Mouse (Mus musculus) regulatory T cell (primary cell): ENCODE results near the gene Rufy1.
"Not testable (repeated sequence)": the region's sequence is repeated elsewhere in the genome, so short reads cannot be mapped to it uniquely, and the experiment has no call there.

Source experiments
- in situ Hi-C: fragments of 300-600 bp; cut with MboI, MseI; formaldehyde crosslinking; loops from one replicate; pipeline ENCODE4 v1.15.1; 2025; ENCODE audit warnings: high pct_unique_total_duplicates

The Rufy1 gene

GRCm38 (mm10) chr11:50430277-50431133, at the start of gene Rufy1:
Rufy1 (minus strand) TSS chr11:50431125.
- in situ Hi-C loops: no loop called here

- in situ Hi-C loops: no loop called here
Measured at GRCm38 (mm10) chr11:50478072-50478471, 47.1 kb upstream of the Rufy1 start.

DNA sequence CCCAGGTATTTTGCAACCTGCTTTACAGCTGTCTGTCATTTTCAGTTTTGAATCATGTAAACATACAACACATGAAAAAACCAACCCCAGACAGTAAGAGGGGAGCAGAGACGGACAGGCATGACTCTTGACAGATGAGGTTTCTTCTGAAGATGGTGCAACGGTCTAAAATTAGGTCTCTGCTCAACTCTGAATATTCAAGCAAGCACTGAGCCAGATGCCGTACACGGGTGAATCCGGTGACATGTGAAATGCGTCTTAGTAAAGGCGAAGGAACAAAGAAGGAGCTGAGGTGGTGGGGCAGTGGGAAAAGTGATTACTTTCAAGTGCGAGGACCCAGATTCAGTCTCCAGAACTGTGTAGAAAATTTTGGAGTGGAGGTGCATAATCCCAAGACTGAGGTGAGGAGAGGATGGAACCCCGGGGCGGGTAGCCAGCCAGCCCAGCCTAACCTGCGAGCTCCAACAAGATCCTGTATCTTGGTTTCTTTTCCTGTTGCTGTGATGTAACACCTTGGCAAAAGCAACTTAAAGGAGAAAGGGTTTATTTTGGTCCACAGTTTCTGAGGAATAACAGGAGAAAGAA, 46.7 kb upstream of the Rufy1 start:
- in situ Hi-C loops: no loop called here

- in situ Hi-C loops: no loop called here
Measured at GRCm38 (mm10) chr11:50476971-50477370, 46.0 kb upstream of the Rufy1 start.

- in situ Hi-C loops: no loop called here
Measured at GRCm38 (mm10) chr11:50473933-50474332, 43.0 kb upstream of the Rufy1 start.

DNA sequence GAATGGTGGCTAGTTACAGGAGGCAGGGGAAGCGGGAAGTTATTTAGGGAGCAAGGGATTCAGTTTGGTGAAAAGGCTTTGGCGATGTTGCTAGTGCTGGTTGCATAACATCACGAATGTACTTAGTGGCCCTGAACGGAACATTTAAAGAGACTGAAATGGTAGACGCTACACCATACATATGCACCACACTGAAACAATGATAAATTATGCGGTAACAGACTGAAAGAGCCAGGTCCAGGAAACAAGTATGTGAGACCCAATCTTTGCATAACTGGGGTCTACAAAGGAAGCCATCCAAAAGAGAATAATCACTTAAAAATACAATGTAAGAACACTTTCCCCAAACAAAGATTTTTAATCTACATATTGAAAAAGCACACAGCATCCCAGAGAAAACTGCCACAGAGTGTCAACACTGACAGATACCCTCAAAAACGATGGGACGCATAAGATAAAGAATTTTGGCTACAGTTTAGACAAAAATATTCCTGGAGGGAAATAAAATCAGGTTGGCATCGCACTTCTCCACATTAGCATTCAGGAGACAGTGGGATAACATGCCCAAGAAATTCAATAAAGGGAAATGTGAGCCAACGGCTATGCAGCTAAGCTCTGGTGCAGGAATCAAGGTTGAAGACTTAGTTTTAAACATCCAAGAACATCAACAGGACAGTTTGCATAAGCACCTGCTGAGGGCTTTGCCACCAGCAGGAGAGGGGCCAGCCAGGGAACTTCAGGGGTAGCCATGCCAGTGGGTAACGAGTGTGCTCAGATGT, 41.4 kb upstream of the Rufy1 start:
- in situ Hi-C loops: no loop called here

DNA sequence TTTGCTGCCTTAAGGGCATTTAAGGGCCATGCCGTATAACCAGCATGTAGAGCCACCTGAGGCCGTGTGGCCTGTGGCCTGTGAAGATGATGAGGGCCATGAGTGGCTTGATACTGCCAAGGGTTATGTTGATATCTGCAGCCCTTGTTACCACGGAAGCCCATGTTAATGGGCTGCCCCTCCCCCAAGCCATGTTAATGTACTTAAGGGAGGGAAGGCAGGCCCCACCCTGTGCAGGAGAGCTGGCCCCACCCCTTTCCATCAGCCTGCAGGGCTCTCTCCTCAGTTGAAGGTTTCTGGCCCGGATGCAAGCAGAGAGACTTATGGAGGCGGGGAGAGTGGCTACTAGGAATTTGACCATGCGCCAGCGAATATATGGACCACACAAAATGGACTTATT, 30.6 kb upstream of the Rufy1 start:
- in situ Hi-C loops: no loop called here

GRCm38 (mm10) chr11:50459250-50459649, 28.3 kb upstream of the Rufy1 start:
- in situ Hi-C loops: no loop called here

DNA sequence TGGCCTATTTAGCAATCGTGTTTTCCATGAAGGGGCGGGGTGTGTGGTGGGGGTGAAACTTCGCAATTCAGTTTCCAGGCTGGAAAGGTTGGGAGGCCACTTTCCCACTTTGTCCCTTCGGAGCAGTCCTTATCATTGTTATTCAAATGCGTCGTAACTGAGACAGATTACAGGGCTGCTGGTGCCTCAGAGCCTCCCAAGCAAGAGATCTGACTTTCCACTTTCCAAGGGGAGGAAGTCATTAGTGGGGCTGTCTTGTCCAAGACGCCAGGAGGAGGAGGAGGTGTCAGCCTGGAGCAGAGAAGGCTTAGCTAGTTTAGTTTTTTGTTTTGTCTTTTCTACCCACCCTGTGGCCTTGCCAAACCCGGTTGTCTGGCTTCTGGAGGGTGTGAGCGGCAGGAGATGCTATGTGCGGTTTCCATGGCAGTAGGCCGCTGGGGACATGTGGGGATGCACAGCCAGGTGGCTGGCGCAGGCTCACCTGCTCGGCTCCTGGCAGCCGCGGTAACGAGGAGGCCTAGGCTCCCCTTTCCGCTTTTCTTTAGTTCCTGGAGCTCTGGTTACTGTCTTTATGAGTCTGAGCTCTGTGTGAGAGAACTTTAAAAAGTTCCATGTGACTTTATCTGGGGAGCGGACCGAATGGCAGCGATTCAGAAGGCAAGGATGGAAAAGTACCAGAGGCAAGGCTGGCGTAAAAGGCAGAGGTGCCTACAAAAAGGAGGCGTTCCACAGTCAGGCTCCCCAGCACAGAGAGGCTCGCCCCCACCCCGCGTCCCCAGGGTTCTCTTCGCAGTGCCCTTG, 26.4 kb upstream of the Rufy1 start:
- in situ Hi-C loops: no loop called here

DNA sequence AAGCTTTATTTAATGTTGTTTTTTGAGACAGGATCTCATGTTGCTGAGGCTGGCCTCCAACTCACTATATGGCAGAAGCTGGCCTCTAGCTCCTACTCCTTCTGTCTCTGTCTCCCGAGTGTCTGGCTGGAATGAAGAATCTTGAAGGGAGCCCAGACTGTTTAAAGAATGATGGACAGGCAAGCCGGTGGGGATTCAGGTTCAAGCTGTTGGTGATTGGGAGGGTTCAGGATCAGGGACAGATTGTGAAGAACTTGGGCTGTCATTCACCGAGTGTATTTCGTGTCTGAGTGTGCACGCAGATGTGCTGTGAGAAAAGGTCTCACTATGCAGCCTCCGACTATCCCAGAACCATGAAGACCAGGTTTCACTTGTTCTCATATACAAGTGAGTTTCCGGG, 25.5 kb upstream of the Rufy1 start:
- in situ Hi-C loops: no loop called here

- in situ Hi-C loops: no loop called here
Measured at GRCm38 (mm10) chr11:50454934-50455333, 24.0 kb upstream of the Rufy1 start.

DNA sequence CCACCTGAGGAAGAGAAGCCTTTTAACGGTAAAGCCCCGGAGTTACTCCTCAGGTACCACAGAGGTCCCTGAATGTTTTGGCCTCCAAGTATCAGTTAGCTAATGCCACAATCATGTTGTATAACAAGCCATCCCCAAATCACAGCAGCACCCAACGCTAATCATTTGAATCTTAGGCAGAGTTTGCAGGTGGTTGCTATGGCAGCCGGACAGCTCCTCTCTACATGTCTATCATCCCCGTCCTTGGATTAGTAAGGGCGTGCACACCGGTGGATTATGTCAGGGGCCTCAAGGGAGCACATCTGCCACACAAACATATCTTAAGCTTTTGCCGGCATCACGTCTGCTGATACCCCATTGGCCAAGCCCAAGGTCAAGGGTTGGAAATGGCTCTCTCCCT, 19.3 kb upstream of the Rufy1 start:
- in situ Hi-C loops: no loop called here

DNA sequence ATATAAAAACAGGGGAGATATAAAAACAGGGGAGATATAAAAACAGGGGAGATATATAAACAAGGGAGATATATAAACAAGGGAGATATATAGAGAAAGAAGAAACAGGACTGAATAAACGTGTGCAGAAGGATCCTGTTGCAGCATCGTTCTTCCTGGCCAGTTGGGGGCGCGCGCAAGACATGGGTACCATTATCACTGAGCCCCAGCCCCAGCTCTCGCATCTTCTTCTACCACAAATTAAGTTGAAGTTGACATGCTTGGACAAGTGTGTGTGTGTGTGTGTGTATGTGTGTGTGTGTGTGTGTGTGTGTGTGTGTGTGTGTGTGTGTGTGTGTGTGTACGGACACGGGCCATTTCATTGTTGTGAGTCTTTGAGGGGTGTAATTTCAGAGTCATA, 17.2 kb upstream of the Rufy1 start:
- in situ Hi-C loops: not testable (repeated sequence)

- in situ Hi-C loops: no loop called here
Measured at GRCm38 (mm10) chr11:50443259-50444065, 12.5 kb upstream of the Rufy1 start.

DNA sequence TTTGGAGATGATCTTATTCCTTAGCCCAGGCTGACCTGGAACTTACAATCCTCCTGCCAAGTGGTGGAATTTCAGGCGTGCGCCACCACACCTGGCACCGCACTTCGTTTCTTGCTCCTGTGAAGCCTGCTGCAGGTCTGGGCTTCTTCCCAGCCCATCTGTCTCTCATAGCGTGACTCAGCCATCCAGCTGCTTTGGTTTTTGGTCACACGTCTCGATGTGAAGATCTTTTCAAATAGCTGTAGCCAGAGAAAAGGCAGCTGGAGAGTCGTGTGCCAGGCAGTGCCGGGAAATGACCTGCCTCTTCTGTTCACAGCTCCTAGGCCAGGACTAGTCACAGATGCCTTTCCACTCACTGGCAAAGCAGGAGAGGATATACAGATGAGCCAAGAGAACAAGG, 10.7 kb upstream of the Rufy1 start:
- in situ Hi-C loops: no loop called here

GRCm38 (mm10) chr11:50440691-50441090, 9.8 kb upstream of the Rufy1 start:
- in situ Hi-C loops: no loop called here

- in situ Hi-C loops: loop anchor here (5.0 kb wide), 1 partner anchor 63 kb away; the partner anchor contains the start of gene Hnrnph1
Measured at GRCm38 (mm10) chr11:50439857-50440256, 8.9 kb upstream of the Rufy1 start.

- in situ Hi-C loops: no loop called here
Measured at GRCm38 (mm10) chr11:50432896-50433295, 2.0 kb upstream of the Rufy1 start.

GRCm38 (mm10) chr11:50432069-50432440, 1.1 kb upstream of the Rufy1 start:
- in situ Hi-C loops: no loop called here

GRCm38 (mm10) chr11:50431134-50432068, 476 bp upstream of the Rufy1 start:
- in situ Hi-C loops: no loop called here
